Mouse (Mus musculus) forebrain, embryonic 12.5 days (tissue): ENCODE measurements at regions not wholly inside any gene's neighbourhood (a gene's known extent, or its start where the extent isn't known, plus 50 kb on each side); places are given as distances from the start of the nearest gene placed in this dataset.
A peak's percentile ranks its signal among the peaks of the same experiment; 100 is the strongest.

ENCODE experiments used
- ATAC-seq: fragments of 200-750 bp; cut with Nextera tagmentation; 2 replicates; pipeline ENCODE4 v1.8.0; 2017; ENCODE audit warnings: moderate TSS enrichment; ENCODE audit not compliant: low FRiP score
- H3K27ac ChIP-seq: fragments of 300-500 bp; sonication (generic); 2 replicates; pipeline ENCODE4 v1.5.1; 2016; ENCODE audit warnings: mild to moderate bottlenecking
- H3K27me3 ChIP-seq: fragments of 300-500 bp; sonication (generic); 2 replicates; pipeline ENCODE4 v1.6.1; 2016; ENCODE audit warnings: mild to moderate bottlenecking
- H3K36me3 ChIP-seq: fragments of 300-500 bp; sonication (generic); replicated peaks from 2 replicates; pipeline ENCODE4 v1.6.1; 2016; ENCODE audit warnings: mild to moderate bottlenecking
- H3K4me1 ChIP-seq: fragments of 300-500 bp; sonication (generic); 2 replicates; pipeline ENCODE4 v1.6.1; 2016
- H3K4me2 ChIP-seq: fragments of 300-500 bp; sonication (generic); 2 replicates; pipeline ENCODE4 v1.6.1; 2016; ENCODE audit warnings: mild to moderate bottlenecking, moderate library complexity
- H3K4me3 ChIP-seq: fragments of 300-500 bp; sonication (generic); replicated peaks from 2 replicates; pipeline ENCODE4 v1.5.1; 2016; ENCODE audit warnings: mild to moderate bottlenecking
- H3K9ac ChIP-seq: fragments of 300-500 bp; sonication (generic); 2 replicates; pipeline ENCODE4 v1.6.1; 2016; ENCODE audit warnings: mild to moderate bottlenecking
- H3K9me3 ChIP-seq: fragments of 300-500 bp; sonication (generic); 2 replicates; pipeline ENCODE4 v1.6.1; 2016
- WGBS: fragments of 180-500 bp; shearing (Covaris S2); methylation state at CpG from one replicate; pipeline ENCODE4 v1.1.7; 2016; 5-methylcytosine and 5-hydroxymethylcytosine counted together

DNA sequence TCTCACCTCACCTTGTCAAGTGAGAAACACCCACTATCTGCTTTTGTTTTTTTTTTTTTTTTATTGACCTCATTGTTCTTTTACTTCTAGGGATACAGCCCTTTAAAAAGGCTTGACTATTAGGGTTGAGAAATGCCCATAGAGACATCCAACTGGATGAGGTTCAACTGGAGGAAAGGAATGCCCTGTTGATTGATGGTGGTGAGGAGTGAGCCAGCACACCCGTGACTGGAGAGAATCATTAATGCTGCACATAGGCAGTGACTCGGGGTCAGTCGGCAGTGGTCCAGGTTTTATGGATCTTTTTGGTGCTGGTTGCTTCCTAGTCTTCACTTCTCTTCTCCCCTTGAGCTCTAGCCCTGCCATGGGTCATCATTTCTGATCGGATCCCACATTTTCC is 82.9 kb upstream of the Cryz start:
- H3K4me3 ChIP-seq: no peak overlapping the region
- H3K27me3 ChIP-seq: no peaks in the 10 kb centered on the region
- no peak overlapping the region for H3K4me2 ChIP-seq
- H3K27ac ChIP-seq: no peak overlapping the region
- H3K4me1 ChIP-seq: no peaks in the 10 kb centered on the region
- no peaks in the 10 kb centered on the region for H3K36me3 ChIP-seq
- 93% methylated on average over 4 of the region's 4 CpGs for WGBS
- H3K9me3 ChIP-seq: no peaks in the 10 kb centered on the region
- no peak overlapping the region for H3K9ac ChIP-seq
- no peak for ATAC-seq

GRCm38 (mm10) chr3:154510160-154510559 is 86.4 kb upstream of the Cryz start:
- H3K4me2 ChIP-seq: no peak overlapping the region
- H3K36me3 ChIP-seq: no peaks in the 10 kb centered on the region
- H3K27me3 ChIP-seq: no peaks in the 10 kb centered on the region
- ATAC-seq: no peak
- H3K27ac ChIP-seq: no peak overlapping the region
- WGBS: 63% methylated on average over 3 of the region's 3 CpGs
- H3K4me1 ChIP-seq: no peaks in the 10 kb centered on the region
- no peaks in the 10 kb centered on the region for H3K9me3 ChIP-seq
- H3K9ac ChIP-seq: no peak overlapping the region
- H3K4me3 ChIP-seq: no peak overlapping the region

DNA sequence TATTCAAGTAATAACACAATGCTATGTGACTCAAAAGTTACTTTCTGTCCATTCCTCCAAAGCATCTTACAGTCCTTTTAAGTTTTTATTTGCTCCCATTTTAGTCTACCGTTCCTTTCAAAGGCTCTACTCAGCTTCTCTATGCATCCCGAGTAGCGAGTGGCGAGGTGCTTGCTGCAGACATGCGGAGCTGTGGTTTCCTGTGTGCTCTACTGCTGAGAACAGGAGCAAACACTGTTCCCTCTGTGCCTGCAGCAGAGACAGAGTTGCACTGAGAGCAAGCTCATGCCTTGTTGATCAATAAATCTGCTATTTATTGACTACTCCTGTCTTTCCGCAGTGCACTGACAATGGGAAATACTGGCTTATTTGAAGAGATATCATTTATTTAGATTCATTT is 87.1 kb upstream of the Cryz start:
- ATAC-seq: no peak
- WGBS: 84% methylated on average over 6 of the region's 6 CpGs
- no peaks in the 10 kb centered on the region for H3K36me3 ChIP-seq

DNA sequence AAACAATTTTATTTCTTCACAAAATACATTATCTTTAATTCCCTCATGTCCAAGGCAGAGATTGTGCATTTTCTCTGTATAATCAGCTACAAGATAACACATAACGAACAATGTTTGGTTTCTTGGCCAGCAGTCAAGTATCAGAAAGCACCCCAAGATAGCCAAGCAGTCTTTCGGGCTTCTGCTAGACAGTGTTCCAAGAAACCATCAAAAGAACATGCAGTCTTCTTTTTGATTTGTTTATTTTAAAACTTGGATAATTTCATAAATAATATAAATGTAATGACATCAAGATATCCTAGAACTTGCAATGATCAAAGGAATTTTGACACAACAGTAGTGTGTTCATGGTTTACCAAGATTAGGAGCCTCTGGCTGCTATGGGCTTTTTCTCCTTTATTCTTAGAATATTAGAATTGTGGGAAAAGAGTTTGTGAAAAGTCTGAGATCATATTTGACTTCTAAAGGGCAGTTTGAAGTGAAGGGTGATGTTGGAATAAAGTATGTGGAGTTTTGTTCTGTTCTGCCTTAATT is 103.1 kb upstream of the Cryz start:
- Histone ChIP-seq H3K27me3 (no peaks in the 10 kb centered on the region), H3K36me3 (no peaks in the 10 kb centered on the region), H3K9ac (no peak overlapping the region), H3K4me3 (no peak overlapping the region), H3K27ac (no peak overlapping the region), H3K4me1 (no peaks in the 10 kb centered on the region), H3K9me3 (no peaks in the 10 kb centered on the region), H3K4me2 (no peak overlapping the region)
- WGBS: 90% methylated on average over 2 of the region's 2 CpGs
- ATAC-seq: no peak

More for the DNA sequence above, 87.1 kb upstream of the Cryz start:
- Histone ChIP-seq H3K4me2 (no peak overlapping the region), H3K27ac (no peak overlapping the region), H3K9ac (no peak overlapping the region), H3K9me3 (no peaks in the 10 kb centered on the region), H3K27me3 (no peaks in the 10 kb centered on the region), H3K4me1 (no peaks in the 10 kb centered on the region), H3K4me3 (no peak overlapping the region)

DNA sequence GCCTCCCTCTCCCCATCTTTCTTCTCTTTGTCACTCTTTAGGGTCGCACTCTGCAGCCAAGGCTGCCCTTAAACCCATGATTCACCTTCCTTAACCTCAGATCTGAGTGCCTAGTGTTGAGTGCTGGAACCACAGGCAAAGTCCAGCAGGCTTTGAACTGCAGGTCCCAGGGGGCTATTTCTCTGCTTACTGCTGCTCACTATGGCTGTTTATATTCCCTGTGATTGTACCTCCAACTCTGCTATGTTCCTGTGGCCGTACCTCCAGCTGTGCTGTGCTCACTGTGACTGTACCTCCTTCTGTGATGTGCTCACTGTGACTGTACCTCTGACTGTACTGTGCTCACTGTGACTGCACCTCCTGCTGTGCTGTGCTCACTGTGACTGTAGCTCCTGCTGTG is 124.1 kb upstream of the Cryz start:
- Histone ChIP-seq H3K9me3 (no peaks in the 10 kb centered on the region), H3K4me2 (no peak overlapping the region), H3K9ac (no peak overlapping the region), H3K27me3 (peaks cover 15% of the 10 kb centered on the region), H3K4me1 (peaks cover 10% of the 10 kb centered on the region), H3K4me3 (no peak overlapping the region), H3K36me3 (no peaks in the 10 kb centered on the region), H3K27ac (no peak overlapping the region)
- no peak for ATAC-seq
- WGBS: 88% methylated on average over 2 of the region's 2 CpGs

GRCm38 (mm10) chr3:154467581-154468374 is 128.7 kb upstream of the Cryz start:
- Histone ChIP-seq H3K36me3 (no peaks in the 10 kb centered on the region), H3K4me2 (peak overlapping the region; percentile 6), H3K9me3 (no peaks in the 10 kb centered on the region), H3K4me1 (peaks cover 10% of the 10 kb centered on the region), H3K27me3 (peaks cover 15% of the 10 kb centered on the region), H3K4me3 (no peak overlapping the region), H3K27ac (no peak overlapping the region), H3K9ac (no peak overlapping the region)
- ATAC-seq: peak; percentile 85; the same call in 1 of the 2 replicates
- WGBS: 32% methylated on average over 13 of the region's 13 CpGs

- no peaks in the 10 kb centered on the region for H3K9me3 ChIP-seq
- WGBS: 81% methylated on average over 9 of the region's 9 CpGs
- no peak for ATAC-seq
- no peak overlapping the region for H3K27ac ChIP-seq
- no peak overlapping the region for H3K4me2 ChIP-seq
- no peaks in the 10 kb centered on the region for H3K4me1 ChIP-seq
- H3K4me3 ChIP-seq: no peak overlapping the region
- no peaks in the 10 kb centered on the region for H3K36me3 ChIP-seq
- no peak overlapping the region for H3K9ac ChIP-seq
- H3K27me3 ChIP-seq: 0 out of 2 replicates have a peak, but pooled peaks cover 4% of the 10 kb centered on the region
Measured at GRCm38 (mm10) chr3:154458208-154458607, 127.7 kb upstream of the Lhx8 start.

GRCm38 (mm10) chr3:154453025-154453424 is 122.6 kb upstream of the Lhx8 start:
- no peaks in the 10 kb centered on the region for H3K4me1 ChIP-seq
- no peak overlapping the region for H3K27ac ChIP-seq
- no peaks in the 10 kb centered on the region for H3K9me3 ChIP-seq
- H3K4me2 ChIP-seq: no peak overlapping the region
- no peak overlapping the region for H3K4me3 ChIP-seq
- no peak overlapping the region for H3K9ac ChIP-seq
- H3K36me3 ChIP-seq: no peaks in the 10 kb centered on the region
- H3K27me3 ChIP-seq: no peaks in the 10 kb centered on the region
- no peak for ATAC-seq

GRCm38 (mm10) chr3:154452585-154452984 is 122.1 kb upstream of the Lhx8 start:
- H3K9me3 ChIP-seq: no peaks in the 10 kb centered on the region
- ATAC-seq: no peak
- no peaks in the 10 kb centered on the region for H3K4me1 ChIP-seq
- 86% methylated on average over 6 of the region's 6 CpGs for WGBS
- H3K27ac ChIP-seq: no peak overlapping the region
- no peak overlapping the region for H3K9ac ChIP-seq
- no peak overlapping the region for H3K4me3 ChIP-seq
- no peaks in the 10 kb centered on the region for H3K27me3 ChIP-seq
- H3K4me2 ChIP-seq: no peak overlapping the region
- no peaks in the 10 kb centered on the region for H3K36me3 ChIP-seq

DNA sequence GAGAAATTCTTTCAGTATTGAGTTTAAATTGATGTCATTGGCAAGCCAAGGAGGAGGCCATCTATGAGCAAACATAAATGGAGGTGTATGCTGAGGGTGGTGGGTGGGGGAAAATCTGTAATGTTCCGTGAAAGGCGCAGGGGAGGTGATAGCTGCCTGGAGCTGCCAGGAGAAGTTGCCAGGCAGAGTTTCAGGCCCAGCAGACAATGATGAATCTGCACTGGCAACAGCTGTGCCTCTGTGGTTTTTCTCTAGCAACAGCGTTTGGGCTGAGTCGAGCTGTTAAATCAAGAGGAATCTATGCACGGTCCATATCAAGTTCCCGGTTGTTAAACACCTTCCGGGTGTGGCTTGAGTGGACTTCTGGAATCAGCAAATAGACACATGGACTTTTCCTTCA is 120.7 kb upstream of the Lhx8 start:
- Histone ChIP-seq H3K9me3 (no peaks in the 10 kb centered on the region), H3K27me3 (no peaks in the 10 kb centered on the region), H3K4me3 (no peak overlapping the region), H3K9ac (no peak overlapping the region), H3K4me1 (no peaks in the 10 kb centered on the region), H3K27ac (no peak overlapping the region), H3K4me2 (no peak overlapping the region), H3K36me3 (no peaks in the 10 kb centered on the region)
- 96% methylated on average over 7 of the region's 7 CpGs for WGBS
- ATAC-seq: no peak

GRCm38 (mm10) chr3:154443351-154444075 is 113.1 kb upstream of the Lhx8 start:
- 83% methylated on average over 10 of the region's 10 CpGs for WGBS
- Histone ChIP-seq H3K27me3 (no peaks in the 10 kb centered on the region), H3K4me2 (no peak overlapping the region), H3K36me3 (no peaks in the 10 kb centered on the region), H3K4me1 (no peaks in the 10 kb centered on the region), H3K4me3 (no peak overlapping the region), H3K27ac (no peak overlapping the region), H3K9me3 (no peaks in the 10 kb centered on the region), H3K9ac (no peak overlapping the region)
- no peak for ATAC-seq

DNA sequence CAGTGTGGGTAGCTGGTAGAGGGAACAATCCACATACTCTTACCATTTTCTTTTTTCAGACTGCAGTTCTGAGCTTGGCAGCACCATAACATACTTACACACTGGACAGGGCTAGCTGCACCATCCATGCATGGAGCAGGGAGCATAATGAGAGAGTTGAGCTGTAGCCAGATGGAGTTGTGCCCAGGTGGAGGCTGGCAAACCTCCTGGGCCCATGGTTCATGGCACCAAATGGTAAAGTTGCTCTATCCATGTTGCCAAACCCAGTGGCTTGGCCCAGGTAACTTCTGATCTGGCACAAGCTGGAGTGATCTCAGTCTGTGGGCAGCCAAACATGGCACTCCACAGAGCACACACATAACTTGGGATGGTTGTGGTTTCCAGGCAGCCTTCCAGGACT is 111.0 kb upstream of the Lhx8 start:
- Histone ChIP-seq H3K4me3 (no peak overlapping the region), H3K9ac (no peak overlapping the region), H3K4me2 (no peak overlapping the region), H3K27me3 (no peaks in the 10 kb centered on the region), H3K36me3 (no peaks in the 10 kb centered on the region), H3K27ac (no peak overlapping the region), H3K9me3 (0 out of 2 replicates have a peak, but pooled peaks cover 2% of the 10 kb centered on the region), H3K4me1 (no peaks in the 10 kb centered on the region)
- no peak for ATAC-seq
